Mouse (Mus musculus): ENCODE measurements around the gene Tas1r2. TPM values are rescaled to one million over a fixed set of nuclear protein-coding genes. Genes with fewer than 3 reads are reported as not detected.

Tas1r2 gene
- polyA plus RNA-seq, 1 experiment from 2014 or later: not detected

GRCm38 (mm10) chr4:139639801-139640200 lies 13.5 kb upstream of the Tas1r2 start:
- Histone ChIP-seq H3K9me3 (ENCODE audit: control insufficient read depth, low read length) (no peaks in the 10 kb centered on the region), H3K4me2 (ENCODE audit: low read length) (no peak overlapping the region), H3K9ac (ENCODE audit: low read length) (no peak overlapping the region), H3K4me3 (ENCODE audit: control insufficient read depth in 1 of 2, insufficient read depth in 1 of 2, low read depth in 1 of 2, low read length in 2 of 2) (no peak overlapping the region), H3K27ac (replicated peaks in 1 of 2; ENCODE audit: control insufficient read depth in 1 of 2, insufficient read depth in 1 of 2, low read depth in 2 of 2, low read length in 2 of 2) (no peak overlapping the region), H3K36me3 (ENCODE audit: control insufficient read depth, insufficient read depth, low read length) (peaks cover 13% of the 10 kb centered on the region; the same call in 1 of the 2 replicates), H3K27me3 (ENCODE audit: control insufficient read depth, insufficient read depth, low read length) (peaks cover 20% of the 10 kb centered on the region), H3K4me1 (ENCODE audit: control insufficient read depth in 2 of 2, insufficient read depth in 2 of 2, low read length in 2 of 2) (peaks cover 3 to 8% of the 10 kb centered on the region in 2 experiments)
- 71% methylated on average over 12 of the region's 12 CpGs for WGBS
- no peak for ATAC-seq (ENCODE audit: insufficient number of reproducible peaks, insufficient read depth, low FRiP score, low read depth)

- Histone ChIP-seq H3K4me3 (ENCODE audit: control insufficient read depth in 1 of 2, insufficient read depth in 1 of 2, low read depth in 1 of 2, low read length in 2 of 2) (no peak overlapping the region), H3K27me3 (ENCODE audit: control insufficient read depth, insufficient read depth, low read length) (peaks cover 20% of the 10 kb centered on the region), H3K4me1 (ENCODE audit: control insufficient read depth in 2 of 2, insufficient read depth in 2 of 2, low read length in 2 of 2) (peaks cover 3 to 8% of the 10 kb centered on the region in 2 experiments), H3K27ac (replicated peaks in 1 of 2; ENCODE audit: control insufficient read depth in 1 of 2, insufficient read depth in 1 of 2, low read depth in 2 of 2, low read length in 2 of 2) (no peak overlapping the region), H3K36me3 (ENCODE audit: control insufficient read depth, insufficient read depth, low read length) (peaks cover 13% of the 10 kb centered on the region; the same call in 1 of the 2 replicates), H3K4me2 (ENCODE audit: low read length) (no peak overlapping the region), H3K9me3 (ENCODE audit: control insufficient read depth, low read length) (no peaks in the 10 kb centered on the region), H3K9ac (ENCODE audit: low read length) (no peak overlapping the region)
- 81% methylated on average over 12 of the region's 12 CpGs for WGBS
- no peak for ATAC-seq (ENCODE audit: insufficient number of reproducible peaks, insufficient read depth, low FRiP score, low read depth)
Measured at GRCm38 (mm10) chr4:139640333-139640732, 13.0 kb upstream of the Tas1r2 start.

GRCm38 (mm10) chr4:139640775-139641174 lies 12.6 kb upstream of the Tas1r2 start:
- ATAC-seq (ENCODE audit: insufficient number of reproducible peaks, insufficient read depth, low FRiP score, low read depth): no peak
- peaks cover 3 to 8% of the 10 kb centered on the region in 2 experiments for H3K4me1 ChIP-seq (ENCODE audit: control insufficient read depth in 2 of 2, insufficient read depth in 2 of 2, low read length in 2 of 2)
- peaks cover 9% of the 10 kb centered on the region; the same call in 1 of the 2 replicates for H3K36me3 ChIP-seq (ENCODE audit: control insufficient read depth, insufficient read depth, low read length)
- H3K4me2 ChIP-seq (ENCODE audit: low read length): no peak overlapping the region
- H3K4me3 ChIP-seq (ENCODE audit: control insufficient read depth in 1 of 2, insufficient read depth in 1 of 2, low read depth in 1 of 2, low read length in 2 of 2): no peak overlapping the region
- peaks cover 20% of the 10 kb centered on the region for H3K27me3 ChIP-seq (ENCODE audit: control insufficient read depth, insufficient read depth, low read length)
- no peak overlapping the region for H3K27ac ChIP-seq (replicated peaks in 1 of 2; ENCODE audit: control insufficient read depth in 1 of 2, insufficient read depth in 1 of 2, low read depth in 2 of 2, low read length in 2 of 2)
- H3K9me3 ChIP-seq (ENCODE audit: control insufficient read depth, low read length): no peaks in the 10 kb centered on the region
- WGBS: 56% methylated on average over 5 of the region's 6 CpGs
- H3K9ac ChIP-seq (ENCODE audit: low read length): no peak overlapping the region

GRCm38 (mm10) chr4:139641829-139642425 lies 11.4 kb upstream of the Tas1r2 start:
- no peak for ATAC-seq (ENCODE audit: insufficient number of reproducible peaks, insufficient read depth, low FRiP score, low read depth)
- Histone ChIP-seq H3K4me3 (ENCODE audit: control insufficient read depth in 1 of 2, insufficient read depth in 1 of 2, low read depth in 1 of 2, low read length in 2 of 2) (peak overlapping the region; percentile 35 to 37), H3K9ac (ENCODE audit: low read length) (peak overlapping the region; percentile 64), H3K27me3 (ENCODE audit: control insufficient read depth, insufficient read depth, low read length) (peaks cover 20% of the 10 kb centered on the region), H3K4me1 (ENCODE audit: control insufficient read depth in 2 of 2, insufficient read depth in 2 of 2, low read length in 2 of 2) (peaks cover 3 to 8% of the 10 kb centered on the region in 2 experiments), H3K27ac (replicated peaks in 1 of 2; ENCODE audit: control insufficient read depth in 1 of 2, insufficient read depth in 1 of 2, low read depth in 2 of 2, low read length in 2 of 2) (no peak overlapping the region), H3K4me2 (ENCODE audit: low read length) (peak overlapping the region; percentile 66), H3K9me3 (ENCODE audit: control insufficient read depth, low read length) (no peaks in the 10 kb centered on the region), H3K36me3 (ENCODE audit: control insufficient read depth, insufficient read depth, low read length) (peaks cover 9% of the 10 kb centered on the region; the same call in 1 of the 2 replicates)
- WGBS: 3% methylated on average over 30 of the region's 30 CpGs

GRCm38 (mm10) chr4:139643972-139644371 lies 9.4 kb upstream of the Tas1r2 start:
- H3K36me3 ChIP-seq (ENCODE audit: control insufficient read depth, insufficient read depth, low read length): peaks cover 8% of the 10 kb centered on the region
- H3K9me3 ChIP-seq (ENCODE audit: control insufficient read depth, low read length): no peaks in the 10 kb centered on the region
- H3K4me2 ChIP-seq (ENCODE audit: low read length): no peak overlapping the region
- no peak overlapping the region for H3K27ac ChIP-seq (replicated peaks in 1 of 2; ENCODE audit: control insufficient read depth in 1 of 2, insufficient read depth in 1 of 2, low read depth in 2 of 2, low read length in 2 of 2)
- no peak overlapping the region for H3K9ac ChIP-seq (ENCODE audit: low read length)
- H3K4me1 ChIP-seq (ENCODE audit: control insufficient read depth in 2 of 2, insufficient read depth in 2 of 2, low read length in 2 of 2): peaks cover 3 to 8% of the 10 kb centered on the region in 2 experiments
- H3K4me3 ChIP-seq (ENCODE audit: control insufficient read depth in 1 of 2, insufficient read depth in 1 of 2, low read depth in 1 of 2, low read length in 2 of 2): no peak overlapping the region
- peak; percentile 13; the same call in 1 of the 2 replicates for ATAC-seq (ENCODE audit: insufficient number of reproducible peaks, insufficient read depth, low FRiP score, low read depth)
- H3K27me3 ChIP-seq (ENCODE audit: control insufficient read depth, insufficient read depth, low read length): peaks cover 20% of the 10 kb centered on the region
- WGBS: 15% methylated on average over 9 of the region's 9 CpGs

- 77% methylated on average over 7 of the region's 7 CpGs for WGBS
- Histone ChIP-seq H3K9me3 (ENCODE audit: control insufficient read depth, low read length) (no peaks in the 10 kb centered on the region), H3K27ac (replicated peaks in 1 of 2; ENCODE audit: control insufficient read depth in 1 of 2, insufficient read depth in 1 of 2, low read depth in 2 of 2, low read length in 2 of 2) (no peak overlapping the region), H3K36me3 (ENCODE audit: control insufficient read depth, insufficient read depth, low read length) (peaks cover 8% of the 10 kb centered on the region), H3K4me2 (ENCODE audit: low read length) (no peak overlapping the region), H3K27me3 (ENCODE audit: control insufficient read depth, insufficient read depth, low read length) (peaks cover 16% of the 10 kb centered on the region), H3K4me1 (ENCODE audit: control insufficient read depth in 2 of 2, insufficient read depth in 2 of 2, low read length in 2 of 2) (peaks cover 0 to 3% of the 10 kb centered on the region in 2 experiments; a peak in 3 of 4 replicates), H3K4me3 (ENCODE audit: control insufficient read depth in 1 of 2, insufficient read depth in 1 of 2, low read depth in 1 of 2, low read length in 2 of 2) (no peak overlapping the region), H3K9ac (ENCODE audit: low read length) (no peak overlapping the region)
- ATAC-seq (ENCODE audit: insufficient number of reproducible peaks, insufficient read depth, low FRiP score, low read depth): no peak
Measured at GRCm38 (mm10) chr4:139646916-139647315, 6.4 kb upstream of the Tas1r2 start.

GRCm38 (mm10) chr4:139650086-139650743 lies 3.1 kb upstream of the Tas1r2 start:
- Histone ChIP-seq H3K9me3 (ENCODE audit: control insufficient read depth, low read length) (no peaks in the 10 kb centered on the region), H3K27ac (replicated peaks in 1 of 2; ENCODE audit: control insufficient read depth in 1 of 2, insufficient read depth in 1 of 2, low read depth in 2 of 2, low read length in 2 of 2) (no peak overlapping the region), H3K36me3 (ENCODE audit: control insufficient read depth, insufficient read depth, low read length) (peaks cover 8% of the 10 kb centered on the region), H3K9ac (ENCODE audit: low read length) (no peak overlapping the region), H3K4me3 (ENCODE audit: control insufficient read depth in 1 of 2, insufficient read depth in 1 of 2, low read depth in 1 of 2, low read length in 2 of 2) (no peak overlapping the region), H3K4me2 (ENCODE audit: low read length) (no peak overlapping the region), H3K4me1 (ENCODE audit: control insufficient read depth in 2 of 2, insufficient read depth in 2 of 2, low read length in 2 of 2) (no peaks in the 10 kb centered on the region), H3K27me3 (ENCODE audit: control insufficient read depth, insufficient read depth, low read length) (no peaks in the 10 kb centered on the region)
- ATAC-seq (ENCODE audit: insufficient number of reproducible peaks, insufficient read depth, low FRiP score, low read depth): no peak
- 79% methylated on average over 15 of the region's 15 CpGs for WGBS

Data from heart, embryonic 14.5 days (tissue).